Mouse (Mus musculus) heart, adult 2 months (tissue): Measurements from ENCODE around the gene Ropn1l. TPM values are rescaled to one million over a fixed set of nuclear protein-coding genes. Genes with fewer than 3 reads are reported as not detected.

Experiments
- DNase-seq, 2 experiments: peaks; one replicate each; pipeline ENCODE4 v3.0.0; 2021
- H3K27ac ChIP-seq: fragments of 200-600 bp; 2 replicates; pipeline ENCODE4 v1.8.1; 2022
- H3K27me3 ChIP-seq: fragments of 200-500 bp; 2 replicates; pipeline ENCODE4 v1.6.1; 2012; ENCODE audit warnings: mild to moderate bottlenecking, low read length, inconsistent platforms, mixed read lengths; ENCODE audit not compliant: control insufficient read depth, insufficient read depth
- H3K36me3 ChIP-seq: fragments of 200-500 bp; 2 replicates; pipeline ENCODE4 v1.6.1; 2012; ENCODE audit warnings: low read length, inconsistent platforms; ENCODE audit not compliant: control insufficient read depth, insufficient read depth
- H3K4me1 ChIP-seq: fragments of 200-500 bp; 2 replicates; pipeline ENCODE4 v1.6.1; 2011; ENCODE audit warnings: low read length; ENCODE audit not compliant: control insufficient read depth, insufficient read depth
- H3K4me3 ChIP-seq: fragments of 200-600 bp; 2 replicates; pipeline ENCODE4 v1.8.1; 2022
- H3K79me2 ChIP-seq: fragments of 200-500 bp; replicated peaks from 2 replicates; pipeline ENCODE4 v1.6.1; 2012; ENCODE audit warnings: mild to moderate bottlenecking, inconsistent platforms, low read length, moderate library complexity, mixed read lengths; ENCODE audit not compliant: control insufficient read depth, insufficient read depth
- H3K9ac ChIP-seq: fragments of 200-500 bp; 2 replicates; pipeline ENCODE4 v1.6.1; 2012; ENCODE audit warnings: low read depth, mild to moderate bottlenecking, control low read depth, inconsistent platforms, low read length, mixed read lengths
- CTCF ChIP-seq: fragments of 200-600 bp; IDR thresholded peaks from 2 replicates; pipeline ENCODE4 v1.8.1; 2022; ENCODE audit warnings: antibody characterized with exemption, mild to moderate bottlenecking, moderate library complexity
- EP300 ChIP-seq: fragments of 200-500 bp; IDR thresholded peaks from 2 replicates; pipeline ENCODE4 v1.6.1; 2011; ENCODE audit warnings: low read depth, low read length, control low read depth; ENCODE audit not compliant: insufficient read depth
- POLR2A ChIP-seq: fragments of 200-500 bp; IDR thresholded peaks from 2 replicates; pipeline ENCODE4 v1.6.1; 2011; ENCODE audit warnings: mild to moderate bottlenecking, low read depth, low read length, control low read depth; ENCODE audit not compliant: insufficient read depth
- WGBS: fragments of 180-500 bp; shearing (Covaris S2); methylation state at CpG from one replicate; pipeline ENCODE4 v1.1.7; 2018; 5-methylcytosine and 5-hydroxymethylcytosine counted together
- intact Hi-C: fragments of 180-260 bp; cut with DNase I; formaldehyde crosslinking; loops from one replicate; pipeline ENCODE4 v1.15.1; 2025
- polyA plus RNA-seq: library from polyadenylated mRNA; depleted of rRNA; stranded (reverse); fragments of >200 nt; gene quantifications from 2 replicates; pipeline ENCODE4 v1.2.3, GENCODE M21; 2012
- total RNA-seq, 2 experiments: library from RNA; stranded (reverse); gene quantifications; 2 replicates each; pipeline ENCODE4 v1.2.3; 2021

The Ropn1l gene
- total and polyA plus RNA-seq, 3 experiments, result 0.86 TPM; not detected in 2

DNA sequence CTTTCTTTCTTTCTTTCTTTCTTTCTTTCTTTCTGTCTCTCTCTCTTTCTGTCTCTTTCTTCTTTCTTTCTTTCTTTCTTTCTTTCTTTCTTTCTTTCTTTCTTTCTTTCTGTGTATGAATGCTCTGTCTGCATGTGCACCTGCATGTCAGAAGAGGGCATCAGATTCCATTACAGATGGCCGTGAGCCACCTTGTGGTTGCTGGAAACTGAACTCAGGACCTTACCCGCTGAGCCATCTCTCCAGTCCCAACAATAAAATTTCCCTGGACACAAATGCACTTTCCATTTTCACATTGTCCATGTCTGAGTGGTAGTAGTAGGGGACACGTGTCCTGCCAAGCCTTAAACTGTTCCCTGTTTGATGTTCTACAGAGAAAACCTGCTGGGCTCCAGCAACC lies 26.1 kb downstream of the Ropn1l start:
- Histone ChIP-seq H3K4me3 (no peak overlapping the region), H3K4me1 (no peaks in the 10 kb centered on the region), H3K27me3 (no peaks in the 10 kb centered on the region), H3K9ac (no peak overlapping the region), H3K79me2 (no peaks in the 10 kb centered on the region), H3K27ac (no peak overlapping the region), H3K36me3 (no peaks in the 10 kb centered on the region)
- 82% methylated on average over 3 of the region's 3 CpGs for WGBS
- no peak for DNase-seq
- intact Hi-C loops, result no loop called here
- TF ChIP-seq POLR2A (no peak), EP300 (no peak), CTCF (0 out of 2 replicates have a peak, but pooled peaks have one; percentile 8)

- H3K36me3 ChIP-seq, result no peaks in the 10 kb centered on the region
- intact Hi-C loops, result no loop called here
- TF ChIP-seq EP300, result no peak
- no peak for TF ChIP-seq POLR2A
- TF ChIP-seq CTCF, result no peak
- 39% methylated on average over 8 of the region's 8 CpGs for WGBS
- no peaks in the 10 kb centered on the region for H3K27me3 ChIP-seq
- no peaks in the 10 kb centered on the region for H3K79me2 ChIP-seq
- H3K4me3 ChIP-seq, result no peak overlapping the region
- no peak for DNase-seq
- no peaks in the 10 kb centered on the region for H3K4me1 ChIP-seq
- no peak overlapping the region for H3K27ac ChIP-seq
- no peak overlapping the region for H3K9ac ChIP-seq
Measured at GRCm38 (mm10) chr15:31426066-31426706, 27.4 kb downstream of the Ropn1l start.

GRCm38 (mm10) chr15:31422649-31423369 lies 30.7 kb downstream of the Ropn1l start:
- 21% methylated on average over 7 of the region's 7 CpGs for WGBS
- peaks cover 2% of the 10 kb centered on the region for H3K4me1 ChIP-seq
- no peaks in the 10 kb centered on the region for H3K79me2 ChIP-seq
- H3K9ac ChIP-seq, result no peak overlapping the region
- H3K36me3 ChIP-seq, result no peaks in the 10 kb centered on the region
- intact Hi-C loops, result no loop called here
- no peak overlapping the region for H3K4me3 ChIP-seq
- H3K27me3 ChIP-seq, result no peaks in the 10 kb centered on the region
- DNase-seq, result peak in 1 of 2 experiments; percentile 29
- no peak for TF ChIP-seq EP300
- TF ChIP-seq CTCF, result no peak
- TF ChIP-seq POLR2A, result no peak
- H3K27ac ChIP-seq, result no peak overlapping the region

DNA sequence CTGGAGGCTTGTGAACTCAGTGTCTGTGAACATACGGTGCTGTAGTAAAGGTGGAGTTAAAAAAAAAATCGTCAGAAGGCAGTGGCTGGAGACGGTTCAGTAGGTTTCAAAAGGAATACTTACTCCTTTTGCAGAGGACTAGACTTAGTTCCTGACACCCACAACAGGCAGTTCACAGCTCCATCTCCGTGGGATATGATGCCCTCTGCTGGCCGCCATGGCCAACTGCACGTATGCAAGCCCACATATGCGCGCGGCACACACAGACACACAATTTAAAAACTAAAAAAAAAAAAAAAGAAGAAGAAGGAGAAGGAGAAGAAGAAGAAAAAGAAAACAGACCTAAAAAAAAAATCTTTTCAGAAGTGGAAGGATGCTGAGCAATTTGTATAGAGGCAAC lies 34.5 kb downstream of the Ropn1l start:
- WGBS, result 49% methylated on average over 9 of the region's 9 CpGs
- intact Hi-C loops, result loop anchor here (1.0 to 2.0 kb wide), 2 partner anchors 52 to 104 kb away; partner anchors contain the start of gene Ankrd33b
- H3K27me3 ChIP-seq, result no peaks in the 10 kb centered on the region
- no peaks in the 10 kb centered on the region for H3K79me2 ChIP-seq
- no peak overlapping the region for H3K9ac ChIP-seq
- no peaks in the 10 kb centered on the region for H3K36me3 ChIP-seq
- H3K4me1 ChIP-seq, result peaks cover 6% of the 10 kb centered on the region
- TF ChIP-seq CTCF, result peak; percentile 81
- TF ChIP-seq EP300, result peak; percentile 80
- TF ChIP-seq POLR2A, result no peak
- H3K27ac ChIP-seq, result peak overlapping the region; percentile 76
- H3K4me3 ChIP-seq, result no peak overlapping the region
- peak; percentile 54 to 69 for DNase-seq

DNA sequence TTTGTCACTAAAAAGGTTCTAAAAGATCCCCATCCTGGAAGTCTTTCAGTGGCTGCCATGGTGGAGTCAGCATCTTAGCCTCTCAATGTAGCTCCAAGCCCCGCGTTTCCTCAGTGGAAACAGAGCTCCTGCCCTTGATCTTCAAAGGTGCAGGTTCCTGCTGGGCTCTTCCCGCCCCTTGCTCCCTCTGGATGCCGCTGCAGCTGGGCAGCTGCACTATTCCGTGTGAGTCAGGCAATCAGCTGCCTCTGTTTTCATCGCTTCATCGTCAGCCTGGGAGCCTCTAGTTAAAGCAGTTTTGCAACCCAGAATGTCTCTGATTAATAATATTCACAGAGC lies 34.9 kb downstream of the Ropn1l start:
- intact Hi-C loops, result loop anchor here (1.0 to 2.0 kb wide), 2 partner anchors 52 to 103 kb away; partner anchors contain the start of gene Ankrd33b
- peaks cover 6% of the 10 kb centered on the region for H3K4me1 ChIP-seq
- TF ChIP-seq EP300, result no peak
- no peak for TF ChIP-seq CTCF
- TF ChIP-seq POLR2A, result no peak
- peak; percentile 21 to 53 for DNase-seq
- no peaks in the 10 kb centered on the region for H3K79me2 ChIP-seq
- H3K27ac ChIP-seq, result peak overlapping the region; percentile 76
- WGBS, result 25% methylated on average over 7 of the region's 7 CpGs
- no peak overlapping the region for H3K9ac ChIP-seq
- H3K4me3 ChIP-seq, result peak overlapping the region; percentile 41; the same call in 1 of the 2 replicates
- no peaks in the 10 kb centered on the region for H3K36me3 ChIP-seq
- H3K27me3 ChIP-seq, result no peaks in the 10 kb centered on the region
